Mouse (Mus musculus): ENCODE results near the gene Actg2. TPM values are rescaled to one million over a fixed set of nuclear protein-coding genes. Genes with fewer than 3 reads are reported as not detected.

Gene Actg2
- total RNA-seq, 2 experiments from 2014 or later, result not detected

- no peak for ATAC-seq (replicated peaks; ENCODE audit: low FRiP score, poor library complexity, severe bottlenecking)
Observed at GRCm38 (mm10) chr6:83483776-83484175, 52.3 kb downstream of the Actg2 start.

DNA sequence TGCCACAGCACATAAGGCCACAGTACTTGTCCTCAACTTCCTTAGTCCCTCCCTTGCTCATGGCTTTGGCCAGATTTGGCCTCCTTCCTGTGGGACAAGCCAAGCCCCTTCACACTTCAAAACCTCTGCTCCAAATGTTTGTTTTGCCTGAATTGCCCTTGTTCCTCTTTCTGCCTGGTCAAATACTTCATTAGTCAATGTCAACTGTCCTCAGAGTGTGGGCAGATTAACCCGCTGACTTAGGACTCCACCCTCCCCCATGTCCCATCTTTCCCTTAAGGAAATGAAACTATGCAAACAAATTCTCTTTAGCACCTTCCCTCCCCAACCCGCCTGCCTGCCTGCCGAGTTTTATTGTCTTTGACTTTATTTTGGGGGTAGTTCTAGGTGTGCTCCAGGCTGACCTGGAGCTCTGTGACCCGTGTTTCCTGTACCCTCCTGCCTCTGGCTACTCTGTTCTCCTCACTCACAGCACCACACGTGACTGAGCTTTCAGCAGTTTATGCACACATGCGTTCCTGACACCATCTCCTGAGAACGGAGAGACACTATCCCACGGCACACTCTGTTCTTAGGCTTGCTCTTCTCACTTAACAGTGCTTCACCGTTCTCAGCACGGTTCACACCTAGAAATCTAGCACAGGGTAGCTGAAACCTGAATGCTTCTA is 53.5 kb downstream of the Actg2 start:
- ATAC-seq (replicated peaks; ENCODE audit: low FRiP score, poor library complexity, severe bottlenecking), result no peak

DNA sequence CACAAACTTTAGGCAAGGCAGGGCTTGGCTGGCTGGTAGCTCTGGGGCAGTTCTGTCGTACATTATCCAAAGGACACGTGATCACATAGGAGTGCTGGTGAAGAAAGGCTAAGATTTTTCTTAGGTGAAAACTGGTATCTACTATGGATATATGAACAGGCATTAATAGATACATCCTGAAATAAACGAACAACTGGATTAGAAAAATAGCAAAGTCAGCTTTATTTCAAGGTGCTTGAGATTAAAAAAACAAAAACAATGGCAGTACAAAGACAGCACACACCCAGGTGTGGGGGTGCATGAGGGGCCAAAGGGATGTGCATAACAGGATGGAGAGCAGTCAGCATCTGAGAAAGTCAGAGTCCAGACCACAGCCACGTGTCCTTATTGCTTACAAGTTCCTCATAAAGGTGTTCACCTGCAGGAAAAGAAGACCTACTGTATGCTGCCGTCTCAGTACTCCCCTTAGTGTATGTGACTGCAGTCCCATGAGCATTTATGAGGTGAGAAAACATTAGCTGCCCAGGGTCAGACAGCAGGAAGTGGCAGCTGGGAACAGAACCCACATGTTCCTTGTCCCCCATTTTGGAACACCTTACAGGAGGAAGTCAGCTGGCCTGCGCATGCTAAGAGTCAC is 55.9 kb downstream of the Actg2 start:
- no peak for ATAC-seq (replicated peaks; ENCODE audit: low FRiP score, poor library complexity, severe bottlenecking)

GRCm38 (mm10) chr6:83479193-83479592 is 56.9 kb downstream of the Actg2 start:
- ATAC-seq (replicated peaks; ENCODE audit: low FRiP score, poor library complexity, severe bottlenecking), result no peak

- no peak for ATAC-seq (replicated peaks; ENCODE audit: low FRiP score, poor library complexity, severe bottlenecking)
Observed at GRCm38 (mm10) chr6:83478628-83479027, 57.4 kb downstream of the Actg2 start.

- no peak for ATAC-seq (replicated peaks; ENCODE audit: low FRiP score, poor library complexity, severe bottlenecking)
Observed at GRCm38 (mm10) chr6:83478217-83478616, 57.8 kb downstream of the Actg2 start.

GRCm38 (mm10) chr6:83475431-83475830 is 60.6 kb downstream of the Actg2 start:
- ATAC-seq (replicated peaks; ENCODE audit: low FRiP score, poor library complexity, severe bottlenecking), result no peak

DNA sequence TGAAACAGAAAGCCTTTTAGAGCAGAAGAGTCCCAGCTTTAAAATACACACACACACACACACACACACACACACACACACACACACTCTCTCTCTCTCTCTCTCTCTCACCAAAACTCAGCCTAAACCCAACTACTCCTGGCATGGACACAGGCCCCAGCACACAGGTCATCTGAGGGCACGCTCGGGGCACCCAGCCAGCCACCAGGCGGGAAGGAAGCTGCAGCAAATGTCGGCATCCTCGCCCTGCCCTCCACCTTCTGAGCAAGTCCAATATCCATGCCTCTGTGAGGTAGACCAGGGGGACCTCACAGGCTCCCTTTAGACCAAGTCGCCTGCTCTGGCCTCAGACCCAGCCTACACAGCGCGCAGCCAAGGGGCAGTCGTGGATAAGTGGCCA is 62.8 kb downstream of the Actg2 start:
- peak; percentile 55; the same call in 1 of the 2 replicates for ATAC-seq (replicated peaks; ENCODE audit: low FRiP score, poor library complexity, severe bottlenecking)

DNA sequence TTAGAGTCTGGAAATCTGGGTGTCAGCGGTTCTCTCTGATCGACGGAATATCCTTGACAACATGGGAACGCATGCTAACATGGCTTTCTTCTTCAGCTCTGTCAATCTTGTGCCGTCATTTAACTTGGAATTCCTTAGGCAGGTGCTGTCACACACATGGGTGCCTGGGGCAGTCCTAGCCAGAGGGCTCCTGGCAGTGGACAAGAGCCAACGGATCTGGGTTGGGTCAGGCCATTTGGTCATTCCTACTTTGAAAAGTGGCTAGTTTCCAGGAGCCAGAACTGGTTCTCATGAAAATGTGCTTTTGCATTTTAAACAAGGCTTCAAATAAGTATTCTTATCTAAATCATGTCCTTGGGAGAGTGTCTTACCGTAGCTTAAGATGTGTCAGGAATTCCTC is 64.3 kb downstream of the Actg2 start:
- ATAC-seq (replicated peaks; ENCODE audit: low FRiP score, poor library complexity, severe bottlenecking), result no peak

DNA sequence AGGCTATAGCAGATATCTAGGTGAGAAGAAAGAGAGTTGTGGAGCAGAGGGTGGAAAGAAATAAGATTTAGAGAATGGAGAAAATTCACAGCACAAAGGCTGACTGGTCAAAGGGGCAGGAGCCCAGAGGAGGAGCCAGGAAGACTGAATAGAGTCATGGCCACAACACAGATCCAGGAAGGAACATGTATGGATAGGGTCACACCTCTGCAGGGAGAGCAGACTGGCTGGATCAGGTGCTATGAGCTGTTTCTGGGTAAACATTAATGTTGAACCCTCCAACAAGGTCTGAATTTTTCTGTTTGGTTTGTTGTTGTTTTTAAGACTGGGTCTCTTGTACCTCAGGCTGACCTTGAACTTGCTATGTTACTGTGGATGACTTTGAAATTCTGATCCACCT is 72.1 kb downstream of the Actg2 start:
- ATAC-seq (replicated peaks; ENCODE audit: low FRiP score, poor library complexity, severe bottlenecking), result no peak

Other genes with a start within 250 kb of the Actg2 start
- 13.8 and 21.1 TPM in 2 replicates for gene Mthfd2, start 210.4 kb downstream of the Actg2 start, total RNA-seq (2015; ENCODE audit: low replicate concordance)
- 21.8 and 29.0 TPM in 2 replicates for gene Mthfd2, start 210.4 kb downstream of the Actg2 start, total RNA-seq (2017; ENCODE audit: low replicate concordance)
- gene Mob1a, start 210.2 kb downstream of the Actg2 start, total RNA-seq (2015; ENCODE audit: low replicate concordance), result 51.6 and 54.6 TPM in 2 replicates
- 71.1 and 78.7 TPM in 2 replicates for gene Mob1a, start 210.2 kb downstream of the Actg2 start, total RNA-seq (2017; ENCODE audit: low replicate concordance)
- 99.1 and 113 TPM in 2 replicates for gene Bola3, start 187.1 kb downstream of the Actg2 start, total RNA-seq (2015; ENCODE audit: low replicate concordance)
- gene Bola3, start 187.1 kb downstream of the Actg2 start, total RNA-seq (2017; ENCODE audit: low replicate concordance), result 93.6 and 115 TPM in 2 replicates
- 29.6 and 35.1 TPM in 2 replicates for gene Tet3, start 77.2 kb downstream of the Actg2 start, total RNA-seq (2015; ENCODE audit: low replicate concordance)
- 24.9 and 25.5 TPM in 2 replicates for gene Tet3, start 77.2 kb downstream of the Actg2 start, total RNA-seq (2017; ENCODE audit: low replicate concordance)
- 20.7 and 23.1 TPM in 2 replicates for gene Dguok, start 29.3 kb downstream of the Actg2 start, total RNA-seq (2015; ENCODE audit: low replicate concordance)
- gene Dguok, start 29.3 kb downstream of the Actg2 start, total RNA-seq (2017; ENCODE audit: low replicate concordance), result 22.9 and 25.4 TPM in 2 replicates
- 9.8 and 17.7 TPM in 2 replicates for gene Stambp, start 36.5 kb upstream of the Actg2 start, total RNA-seq (2015; ENCODE audit: low replicate concordance)
- gene Stambp, start 36.5 kb upstream of the Actg2 start, total RNA-seq (2017; ENCODE audit: low replicate concordance), result 2.5 and 4.3 TPM in 2 replicates
- not detected in 2 replicates for gene Clec4f, start 119.9 kb upstream of the Actg2 start, total RNA-seq (2015; ENCODE audit: low replicate concordance)
- not detected in 2 replicates for gene Clec4f, start 119.9 kb upstream of the Actg2 start, total RNA-seq (2017; ENCODE audit: low replicate concordance)
- not detected in 2 replicates for gene Cd207, start 141.6 kb upstream of the Actg2 start, total RNA-seq (2015; ENCODE audit: low replicate concordance)
- not detected in 2 replicates for gene Cd207, start 141.6 kb upstream of the Actg2 start, total RNA-seq (2017; ENCODE audit: low replicate concordance)
- not detected in 2 replicates for gene Vax2, start 175.0 kb upstream of the Actg2 start, total RNA-seq (2015; ENCODE audit: low replicate concordance)
- not detected in 2 replicates for gene Vax2, start 175.0 kb upstream of the Actg2 start, total RNA-seq (2017; ENCODE audit: low replicate concordance)
- not detected in 2 replicates for gene Atp6v1b1, start 206.7 kb upstream of the Actg2 start, total RNA-seq (2015; ENCODE audit: low replicate concordance)
- not detected in 2 replicates for gene Atp6v1b1, start 206.7 kb upstream of the Actg2 start, total RNA-seq (2017; ENCODE audit: low replicate concordance)
- gene Ankrd53, start 226.4 kb upstream of the Actg2 start, total RNA-seq (2015; ENCODE audit: low replicate concordance), result not detected in 2 replicates
- gene Ankrd53, start 226.4 kb upstream of the Actg2 start, total RNA-seq (2017; ENCODE audit: low replicate concordance), result not detected in 2 replicates
- 14.2 and 28.2 TPM in 2 replicates for gene Tex261, start 239.5 kb upstream of the Actg2 start, total RNA-seq (2015; ENCODE audit: low replicate concordance)
- 8.1 and 8.6 TPM in 2 replicates for gene Tex261, start 239.5 kb upstream of the Actg2 start, total RNA-seq (2017; ENCODE audit: low replicate concordance)

Data from erythroblast, adult 5-6 weeks (primary cell).